Mouse (Mus musculus): ENCODE results near the gene Mptx1. TPM values are rescaled to one million over a fixed set of nuclear protein-coding genes. Genes with fewer than 3 reads are reported as not detected.
"Not testable (repeated sequence)": the region's sequence is repeated elsewhere in the genome, so short reads cannot be mapped to it uniquely, and the experiment has no call there.

The Mptx1 gene
- not detected for total RNA-seq (2021)
- long read RNA-seq, experiment 1: 0 reads
- long read RNA-seq, experiment 2: 0 reads

GRCm38 (mm10) chr1:174330218-174330617 is at the start of gene Mptx1:
TSS of gene Mptx1 (plus strand) at chr1:174330518.
- no peak for DNase-seq (ENCODE audit: low spot score)

- no peak for DNase-seq (ENCODE audit: low spot score)
These were observed 27.2 kb upstream of the Mptx1 start for GRCm38 (mm10) chr1:174303162-174303561.

- no peak for DNase-seq (ENCODE audit: low spot score)
These were observed 13.0 kb upstream of the Mptx1 start for GRCm38 (mm10) chr1:174317308-174317707.

GRCm38 (mm10) chr1:174353636-174354035 is 23.3 kb downstream of the Mptx1 start:
- not testable (repeated sequence) for DNase-seq (ENCODE audit: low spot score)

GRCm38 (mm10) chr1:174354640-174355039 is 24.3 kb downstream of the Mptx1 start:
- no peak for DNase-seq (ENCODE audit: low spot score)

GRCm38 (mm10) chr1:174364882-174365451 is 34.6 kb downstream of the Mptx1 start, which contains the start of gene Olfr417:
TSS of gene Olfr417 (plus strand) at chr1:174365122.
- no peak for DNase-seq (ENCODE audit: low spot score)

GRCm38 (mm10) chr1:174373799-174374198 is 43.5 kb downstream of the Mptx1 start:
- no peak for DNase-seq (ENCODE audit: low spot score)

Other genes starting within 250 kb of the Mptx1 start
- gene Olfr429, start 246.2 kb upstream of the Mptx1 start, total RNA-seq (2021): not detected
- gene Olfr427, start 233.6 kb upstream of the Mptx1 start, total RNA-seq (2021): not detected
- not detected for gene Olfr231, start 209.4 kb upstream of the Mptx1 start, total RNA-seq (2021)
- not detected for gene Olfr424, start 199.0 kb upstream of the Mptx1 start, total RNA-seq (2021)
- gene Olfr420, start 174.9 kb upstream of the Mptx1 start, total RNA-seq (2021): not detected
- under 1 TPM; 0.07 TPM for gene Spta1, start 157.7 kb upstream of the Mptx1 start, total RNA-seq (2021)
- gene Olfr419, start 78.5 kb upstream of the Mptx1 start, total RNA-seq (2021): not detected
- not detected for gene Olfr417, start 34.6 kb downstream of the Mptx1 start, total RNA-seq (2021)
- gene Olfr248, start 60.5 kb downstream of the Mptx1 start, total RNA-seq (2021): not detected
- not detected for gene Olfr414, start 93.5 kb downstream of the Mptx1 start, total RNA-seq (2021)
- not detected for gene Olfr220, start 111.6 kb downstream of the Mptx1 start, total RNA-seq (2021)
- gene Fmn2, start 171.3 kb downstream of the Mptx1 start, total RNA-seq (2021): under 1 TPM; 0.14 to 0.19 TPM